Comparison of ENCODE assay signal across 12 mouse cellular contexts in genomic region chr5:52138134-52138533, GRCm38 (mm10). TPM values are rescaled to one million over a fixed set of nuclear protein-coding genes. Genes with fewer than 3 reads are reported as not detected.
A peak's percentile ranks its signal among the peaks of the same experiment; 100 is the strongest.
DNase-seq lines count a peak whose midpoint lies in the region; ATAC-seq and TF ChIP-seq lines count a peak whose summit lies in the region.
"Had no signal": no experiment of that assay in that cellular context is flagged by ENCODE, and none has a peak within 500 bp of the region (broad histone marks: within the 10 kb centered on the region; RNA-seq: fewer than 3 reads in every experiment).

No protein-coding gene starts in this region.

- no peak for ATAC-seq in liver, postnatal 0 days
- ATAC-seq in intestine, embryonic 15.5 days: peak; percentile 79
- peak; percentile 83; the same call in 1 of the 2 replicates for ATAC-seq in stomach, embryonic 16.5 days (ENCODE audit: insufficient read depth, low FRiP score)
- ATAC-seq: forebrain, postnatal 0 days had no signal

- no peak overlapping the region for H3K9ac ChIP-seq in liver, postnatal 0 days (replicated peaks)
- H3K9ac ChIP-seq in intestine, embryonic 15.5 days: no peak overlapping the region
- no peak overlapping the region for H3K9ac ChIP-seq in stomach, embryonic 16.5 days (ENCODE audit: low read length)
- H3K9ac ChIP-seq: forebrain, postnatal 0 days; liver, embryonic 12.5 days had no signal

- H3K27me3 ChIP-seq in liver, postnatal 0 days (ENCODE audit: insufficient read depth, low read length): no peaks in the 10 kb centered on the region
- no peaks in the 10 kb centered on the region for H3K27me3 ChIP-seq in intestine, embryonic 15.5 days (replicated peaks)
- no peaks in the 10 kb centered on the region for H3K27me3 ChIP-seq in stomach, embryonic 16.5 days (ENCODE audit: control insufficient read depth, insufficient read depth, low read length)
- H3K27me3 ChIP-seq: liver, embryonic 12.5 days had no signal

- H3K36me3 ChIP-seq in liver, postnatal 0 days (replicated peaks; ENCODE audit: insufficient read depth, low read length): peaks cover 9% of the 10 kb centered on the region; the same call in 1 of the 2 replicates
- H3K36me3 ChIP-seq in intestine, embryonic 15.5 days: no peaks in the 10 kb centered on the region
- no peaks in the 10 kb centered on the region; the same call in 1 of the 2 replicates for H3K36me3 ChIP-seq in stomach, embryonic 16.5 days (ENCODE audit: control insufficient read depth, insufficient read depth, low read length)

- H3K27ac ChIP-seq in liver, postnatal 0 days (ENCODE audit: low read depth): peak overlapping the region; percentile 34; the same call in 1 of the 2 replicates
- no peak overlapping the region for H3K27ac ChIP-seq in intestine, embryonic 15.5 days
- peak overlapping the region; percentile 78 for H3K27ac ChIP-seq in stomach, embryonic 16.5 days (ENCODE audit: low read length)
- H3K27ac ChIP-seq: heart, adult 2 months; liver, embryonic 12.5 days had no signal

- TF ChIP-seq EP300 in liver, postnatal 0 days (IDR thresholded peaks at IDR 0.05; ENCODE audit: low read depth): no peak

- 69% methylated on average over 11 of the region's 11 CpGs for whole genome bisulfite sequencing in liver, postnatal 0 days (ENCODE audit: insufficient replicate concordance)
- 69% methylated on average over 11 of the region's 11 CpGs for WGBS in intestine, embryonic 15.5 days
- WGBS in stomach, embryonic 16.5 days: 69% methylated on average over 11 of the region's 11 CpGs

- H3K4me1 ChIP-seq in liver, postnatal 0 days (ENCODE audit: insufficient read depth): 0 out of 2 replicates have a peak, but pooled peaks cover 4% of the 10 kb centered on the region
- no peaks in the 10 kb centered on the region for H3K4me1 ChIP-seq in intestine, embryonic 15.5 days (replicated peaks)
- no peaks in the 10 kb centered on the region for H3K4me1 ChIP-seq in stomach, embryonic 16.5 days (ENCODE audit: control insufficient read depth, insufficient read depth, low read length)
- H3K4me1 ChIP-seq: liver, embryonic 12.5 days had no signal

- no peak overlapping the region for H3K4me3 ChIP-seq in liver, postnatal 0 days (ENCODE audit: low read depth, low read length)
- no peak overlapping the region for H3K4me3 ChIP-seq in intestine, embryonic 15.5 days (replicated peaks)
- no peak overlapping the region for H3K4me3 ChIP-seq in stomach, embryonic 16.5 days (replicated peaks; ENCODE audit: low read length)
- H3K4me3 ChIP-seq: heart, adult 2 months; liver, embryonic 12.5 days had no signal

- no peak overlapping the region for H3K4me2 ChIP-seq in liver, postnatal 0 days (ENCODE audit: low read depth, low read length)
- no peak overlapping the region for H3K4me2 ChIP-seq in intestine, embryonic 15.5 days (replicated peaks)
- H3K4me2 ChIP-seq in stomach, embryonic 16.5 days (ENCODE audit: low read depth, low read length): 0 out of 2 replicates have a peak overlapping the region, but pooled peaks have one; percentile 3
- H3K4me2 ChIP-seq: liver, embryonic 12.5 days had no signal

- no peaks in the 10 kb centered on the region for H3K9me3 ChIP-seq in liver, postnatal 0 days (ENCODE audit: low read length)
- H3K9me3 ChIP-seq in intestine, embryonic 15.5 days: no peaks in the 10 kb centered on the region
- H3K9me3 ChIP-seq in stomach, embryonic 16.5 days (replicated peaks; ENCODE audit: control insufficient read depth, low read length): no peaks in the 10 kb centered on the region
- H3K9me3 ChIP-seq: liver, embryonic 12.5 days had no signal

- TF ChIP-seq CTCF in liver, postnatal 0 days (IDR thresholded peaks at IDR 0.05; ENCODE audit: low read depth): no peak

- DNase-seq in liver, postnatal 0 days: no peak
- DNase-seq in liver (no peak), MEL-GATA-1-ER (ENCODE audit: extremely low read depth, low read depth) (peak; percentile 63)
- no peak for DNase-seq in gastrocnemius, adult 18-20 months (ENCODE audit: low spot score)
- DNase-seq in frontal cortex, postnatal 36 days (ENCODE audit: low spot score in 2 of 2): no peak
- DNase-seq: forebrain, postnatal 0 days; layer of hippocampus, postnatal 36 days; retina, postnatal 1 day had no signal

RNA-seq across cellular contexts. Expression of gene Dhx15, which starts 52.2 kb away (rescaled TPM):
- polyA plus RNA-seq in liver, postnatal 0 days (2015; fragmentation: Nextera tagmentation; extraction: Ambion mirVana): 36.0 and 39.3 TPM in 2 replicates
- polyA plus RNA-seq in intestine, embryonic 15.5 days (2015; fragmentation: Nextera tagmentation; extraction: Ambion mirVana): 138 and 146 TPM in 2 replicates
- polyA plus RNA-seq in stomach, embryonic 16.5 days (2015; fragmentation: Nextera tagmentation; extraction: Ambion mirVana): 141 and 142 TPM in 2 replicates
- 10 to 100 TPM; 36.8 to 39.5 TPM for total RNA-seq in gastrocnemius, adult 18-20 months (2021)
